Mouse (Mus musculus): ENCODE measurements around the gene Cox7b. TPM values are rescaled to one million over a fixed set of nuclear protein-coding genes. Genes with fewer than 3 reads are reported as not detected.

The Cox7b gene
- polyA plus RNA-seq, 1 experiment, result not detected

GRCm38 (mm10) chrX:106048191-106048590 lies 32.7 kb downstream of the Cox7b start:
- H3K4me1 ChIP-seq (ENCODE audit: control insufficient read depth, insufficient read depth, low read length), result no peaks in the 10 kb centered on the region
- TF ChIP-seq POLR2A (IDR thresholded peaks at IDR 0.05; ENCODE audit: insufficient read depth, low read depth, low read length) (no peak), CTCF (IDR thresholded peaks at IDR 0.05; ENCODE audit: insufficient read depth, low read depth, low read length) (no peak)
- 77% methylated on average over 1 of the region's 1 CpGs for WGBS

More at GRCm38 (mm10) chrX:106048191-106048590, 32.7 kb downstream of the Cox7b start:
- Histone ChIP-seq H3K27ac (ENCODE audit: insufficient read depth, low read depth, low read length) (no peak overlapping the region), H3K4me3 (ENCODE audit: insufficient read depth, low read depth, low read length) (no peak overlapping the region)

Other genes with a start within 250 kb of the Cox7b start
- 338 and 824 TPM in 2 replicates for gene Atrx, start 86.3 kb upstream of the Cox7b start, polyA plus RNA-seq (2012; ENCODE audit: insufficient read depth, insufficient read length, low replicate concordance, missing spikeins)
- gene Magt1, start 3.8 kb upstream of the Cox7b start, polyA plus RNA-seq (2012; ENCODE audit: insufficient read depth, insufficient read length, low replicate concordance, missing spikeins), result not detected in 2 replicates
- gene Atp7a, start 11.6 kb downstream of the Cox7b start, polyA plus RNA-seq (2012; ENCODE audit: insufficient read depth, insufficient read length, low replicate concordance, missing spikeins), result not detected in 2 replicates
- gene Tlr13, start 127.5 kb downstream of the Cox7b start, polyA plus RNA-seq (2012; ENCODE audit: insufficient read depth, insufficient read length, low replicate concordance, missing spikeins), result not detected in 2 replicates
- 254 TPM in 1 of 2 replicates, not detected in the other for gene Pgk1, start 171.4 kb downstream of the Cox7b start, polyA plus RNA-seq (2012; ENCODE audit: insufficient read depth, insufficient read length, low replicate concordance, missing spikeins)
- not detected in 2 replicates for gene Taf9b, start 205.5 kb downstream of the Cox7b start, polyA plus RNA-seq (2012; ENCODE audit: insufficient read depth, insufficient read length, low replicate concordance, missing spikeins)
- not detected in 2 replicates for gene Fnd3c2, start 239.7 kb downstream of the Cox7b start, polyA plus RNA-seq (2012; ENCODE audit: insufficient read depth, insufficient read length, low replicate concordance, missing spikeins)

Data from olfactory bulb, adult 2 months (tissue).